Mouse (Mus musculus) hindbrain, embryonic 11.5 days (tissue): ENCODE results near the gene Selenop. TPM values are rescaled to one million over a fixed set of nuclear protein-coding genes. Genes with fewer than 3 reads are reported as not detected.

ENCODE experiments used
- ATAC-seq: fragments of 200-750 bp; cut with Nextera tagmentation; 2 replicates; pipeline ENCODE4 v1.8.0; 2017; ENCODE audit warnings: mild to moderate bottlenecking, moderate TSS enrichment, moderate library complexity; ENCODE audit not compliant: low FRiP score
- DNase-seq: peaks from one replicate; pipeline ENCODE4 v3.0.0-alpha.2; 2015; ENCODE audit warnings: low spot score
- H3K27ac ChIP-seq: fragments of 300-500 bp; sonication (generic); 2 replicates; pipeline ENCODE4 v1.5.1; 2014; ENCODE audit warnings: mild to moderate bottlenecking, low read depth, low read length
- H3K27me3 ChIP-seq: fragments of 300-500 bp; sonication (generic); 2 replicates; pipeline ENCODE4 v1.6.1; 2014; ENCODE audit warnings: mild to moderate bottlenecking, low read length, moderate library complexity, mixed read lengths; ENCODE audit not compliant: control insufficient read depth, insufficient read depth
- H3K36me3 ChIP-seq: fragments of 300-500 bp; sonication (generic); 2 replicates; pipeline ENCODE4 v1.6.1; 2014; ENCODE audit warnings: mild to moderate bottlenecking, low read length, moderate library complexity, mixed read lengths; ENCODE audit not compliant: control insufficient read depth, insufficient read depth
- H3K4me1 ChIP-seq: fragments of 300-500 bp; sonication (generic); replicated peaks from 2 replicates; pipeline ENCODE4 v1.6.1; 2014; ENCODE audit warnings: low read length, mixed read lengths; ENCODE audit not compliant: control insufficient read depth, insufficient read depth
- H3K4me2 ChIP-seq: fragments of 300-500 bp; sonication (generic); replicated peaks from 2 replicates; pipeline ENCODE4 v1.6.1; 2014; ENCODE audit warnings: mild to moderate bottlenecking, low read depth, low read length
- H3K4me3 ChIP-seq: fragments of 300-500 bp; sonication (generic); 2 replicates; pipeline ENCODE4 v1.5.1; 2014; ENCODE audit warnings: low read depth, low read length
- H3K9ac ChIP-seq: fragments of 300-500 bp; sonication (generic); 2 replicates; pipeline ENCODE4 v1.6.1; 2014; ENCODE audit warnings: low read depth, low read length
- H3K9me3 ChIP-seq: fragments of 300-500 bp; sonication (generic); 2 replicates; pipeline ENCODE4 v1.6.1; 2016; ENCODE audit warnings: low read length; ENCODE audit not compliant: control insufficient read depth
- WGBS: fragments of 180-500 bp; shearing (Covaris S2); extraction: QIAGEN DNeasy Blood & Tissue Kit; methylation state at CpG from one replicate; pipeline ENCODE4 v1.1.7; 2014; 5-methylcytosine and 5-hydroxymethylcytosine counted together
- polyA plus RNA-seq: library from polyadenylated mRNA; unstranded; fragments of >200 nt; fragmentation: Nextera tagmentation; extraction: Ambion mirVana; gene quantifications from 2 replicates; pipeline ENCODE4 v1.2.1, GENCODE M21; 2014

Selenop gene
- polyA plus RNA-seq, 1 experiment from 2014 or later, result 99.4 TPM

DNA sequence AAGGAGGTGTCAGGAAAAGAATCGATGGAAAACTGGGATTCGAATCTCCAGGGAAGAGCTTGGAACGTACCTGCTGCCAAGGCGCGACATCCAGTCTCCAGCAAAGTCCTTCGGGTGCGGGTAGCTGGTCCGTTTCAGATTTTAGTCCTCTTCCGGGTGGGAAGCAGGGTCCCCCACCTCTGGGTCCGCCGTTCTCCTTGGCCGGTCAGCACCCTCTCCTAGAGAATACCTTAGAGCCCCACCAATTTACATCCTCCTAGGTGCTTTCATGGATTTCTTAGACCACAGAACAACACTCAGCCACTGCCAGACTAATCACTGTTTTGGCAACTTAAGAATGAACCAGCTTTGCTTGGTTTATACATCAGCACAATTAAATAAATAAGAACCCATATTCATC, 35.1 kb downstream of the Selenop start, which contains the start of gene Ccdc152:
Gene Ccdc152, minus strand, starts transcription at position 101 of the 400 bp plus-strand sequence.
- Histone ChIP-seq H3K27me3 (no peaks in the 10 kb centered on the region), H3K27ac (no peak within 1 kb of the TSS), H3K36me3 (no peaks in the 10 kb centered on the region), H3K4me2 (no peak within 1 kb of the TSS), H3K9ac (no peak within 1 kb of the TSS), H3K4me1 (no peaks in the 10 kb centered on the region), H3K9me3 (no peaks in the 10 kb centered on the region), H3K4me3 (no peak within 1 kb of the TSS)
- DNase-seq (no peak), ATAC-seq (no peak)
- WGBS, result 88% methylated on average over 12 of the region's 12 CpGs

DNA sequence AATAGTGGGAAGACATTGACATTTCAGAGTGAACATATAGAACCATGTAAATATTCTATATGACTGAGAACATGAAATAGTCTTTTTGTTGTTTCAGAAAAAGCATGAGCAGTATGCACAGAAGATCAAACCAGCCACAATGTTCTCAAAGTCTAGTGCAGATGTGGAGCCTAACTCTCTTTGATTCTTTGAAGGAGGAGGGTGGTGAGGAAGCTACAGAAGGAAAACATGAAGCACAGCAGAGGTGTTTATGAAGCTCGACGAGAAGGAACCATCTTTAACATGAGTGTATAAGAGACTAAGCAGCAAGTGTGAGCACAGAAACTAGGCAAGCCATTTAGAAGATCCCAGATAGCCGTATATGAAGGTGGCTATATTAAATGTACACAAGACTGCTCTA, 41.5 kb downstream of the Selenop start:
- Histone ChIP-seq H3K27me3 (no peaks in the 10 kb centered on the region), H3K4me2 (no peak overlapping the region), H3K9ac (no peak overlapping the region), H3K27ac (no peak overlapping the region), H3K4me3 (no peak overlapping the region), H3K9me3 (no peaks in the 10 kb centered on the region), H3K36me3 (no peaks in the 10 kb centered on the region), H3K4me1 (no peaks in the 10 kb centered on the region)
- WGBS, result 89% methylated on average over 3 of the region's 3 CpGs
- ATAC-seq (no peak), DNase-seq (no peak)

DNA sequence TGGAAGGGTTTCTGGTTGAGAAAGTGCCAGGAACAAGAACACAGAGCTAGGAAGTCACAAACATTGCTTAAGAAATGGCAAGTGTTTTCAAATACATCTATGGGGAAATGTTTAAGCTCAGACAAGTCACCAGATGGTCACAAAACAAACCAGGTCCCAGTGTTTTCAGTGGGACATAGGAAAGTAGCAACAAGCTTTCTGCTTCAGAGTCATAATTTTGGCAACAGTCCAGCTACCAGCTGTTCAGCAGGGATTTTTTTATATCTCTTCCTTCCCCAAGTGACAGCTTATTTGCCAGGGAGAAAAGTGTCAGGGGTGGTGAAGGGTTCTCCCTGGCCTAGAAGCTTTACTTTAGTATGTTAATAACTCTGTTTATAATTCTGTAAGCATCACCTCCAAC, 44.6 kb downstream of the Selenop start:
- no peak for DNase-seq
- Histone ChIP-seq H3K27ac (no peak overlapping the region), H3K4me1 (no peaks in the 10 kb centered on the region), H3K9me3 (no peaks in the 10 kb centered on the region), H3K36me3 (no peaks in the 10 kb centered on the region), H3K4me2 (no peak overlapping the region), H3K27me3 (no peaks in the 10 kb centered on the region), H3K4me3 (no peak overlapping the region), H3K9ac (no peak overlapping the region)
- no peak for ATAC-seq

GRCm38 (mm10) chr15:3316617-3317016, 48.3 kb downstream of the Selenop start:
- Histone ChIP-seq H3K4me2 (no peak overlapping the region), H3K4me3 (no peak overlapping the region), H3K27me3 (no peaks in the 10 kb centered on the region), H3K36me3 (no peaks in the 10 kb centered on the region), H3K4me1 (no peaks in the 10 kb centered on the region), H3K9me3 (no peaks in the 10 kb centered on the region), H3K9ac (no peak overlapping the region), H3K27ac (no peak overlapping the region)
- 83% methylated on average over 2 of the region's 2 CpGs for WGBS
- ATAC-seq (no peak), DNase-seq (no peak)

DNA sequence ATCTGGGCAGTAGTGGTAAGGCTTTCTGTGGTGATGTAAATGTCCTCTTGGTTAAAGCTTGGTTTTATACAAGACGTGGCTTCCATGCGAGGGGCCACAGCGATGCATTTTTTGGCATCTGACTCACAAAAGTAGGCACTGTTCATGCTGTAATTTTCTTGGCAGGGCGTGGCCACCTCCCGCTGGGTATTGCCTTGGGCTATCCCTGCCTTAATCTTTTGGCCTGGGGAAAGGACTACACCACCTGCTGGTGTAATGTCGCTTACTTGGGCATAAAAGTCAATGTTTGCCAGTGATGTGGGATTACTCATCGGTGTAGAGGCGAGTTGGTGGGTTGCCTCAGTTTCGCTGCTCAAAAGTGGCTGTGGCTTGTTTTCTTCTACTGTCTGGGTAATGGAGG, 51.6 kb downstream of the Selenop start:
- Histone ChIP-seq H3K9ac (no peak overlapping the region), H3K27ac (no peak overlapping the region), H3K4me1 (no peaks in the 10 kb centered on the region), H3K27me3 (no peaks in the 10 kb centered on the region), H3K4me3 (no peak overlapping the region), H3K4me2 (no peak overlapping the region), H3K36me3 (no peaks in the 10 kb centered on the region), H3K9me3 (no peaks in the 10 kb centered on the region)
- no peak for DNase-seq
- no peak for ATAC-seq
- WGBS, result 89% methylated on average over 9 of the region's 9 CpGs

DNA sequence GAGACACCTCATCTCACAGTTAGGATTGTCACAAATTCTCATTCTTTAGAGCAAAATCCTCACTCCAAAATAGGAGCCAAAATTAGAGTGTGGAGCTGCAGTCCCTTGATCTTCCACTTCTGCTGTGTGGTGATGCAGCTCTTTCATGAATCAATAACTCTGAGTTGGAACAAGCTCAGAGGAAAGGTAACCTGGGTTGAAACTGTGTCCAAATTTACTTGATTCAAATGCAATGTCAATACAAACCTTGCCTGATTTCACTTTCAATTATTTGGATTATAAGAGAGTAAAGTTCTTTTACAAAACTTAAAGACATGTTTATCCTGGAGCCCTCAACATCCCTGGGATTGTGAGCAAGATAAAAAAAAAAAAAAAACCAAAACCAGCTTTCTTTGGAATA, 54.7 kb downstream of the Selenop start:
- H3K27me3 ChIP-seq, result no peaks in the 10 kb centered on the region
- H3K27ac ChIP-seq, result no peak overlapping the region
- H3K4me3 ChIP-seq, result no peak overlapping the region
- no peak for ATAC-seq
- H3K4me1 ChIP-seq, result no peaks in the 10 kb centered on the region
- H3K36me3 ChIP-seq, result no peaks in the 10 kb centered on the region
- no peaks in the 10 kb centered on the region for H3K9me3 ChIP-seq
- H3K4me2 ChIP-seq, result no peak overlapping the region
- no peak overlapping the region for H3K9ac ChIP-seq
- DNase-seq, result no peak

Other genes starting within 250 kb of the Selenop start
- 0.18 TPM in 1 of 2 replicates, not detected in the other for gene Ccdc152, start 35.0 kb downstream of the Selenop start, polyA plus RNA-seq